Mouse (Mus musculus) G1E-ER4 (cell line): ENCODE results near the gene Esp38. TPM values are rescaled to one million over a fixed set of nuclear protein-coding genes. Genes with fewer than 3 reads are reported as not detected.

Experiments
- GATA1 ChIP-seq: IDR thresholded peaks from one replicate; pipeline ENCODE4 v1.8.0; 2012; ENCODE audit warnings: low read length, inconsistent platforms
- polyA plus RNA-seq: library from polyadenylated mRNA; stranded (reverse); fragments of >175 nt; gene quantifications from 2 replicates; pipeline ENCODE4 v1.2.3, GENCODE M21; 2012

Esp38 gene
- not detected in 2 replicates for polyA plus RNA-seq

DNA sequence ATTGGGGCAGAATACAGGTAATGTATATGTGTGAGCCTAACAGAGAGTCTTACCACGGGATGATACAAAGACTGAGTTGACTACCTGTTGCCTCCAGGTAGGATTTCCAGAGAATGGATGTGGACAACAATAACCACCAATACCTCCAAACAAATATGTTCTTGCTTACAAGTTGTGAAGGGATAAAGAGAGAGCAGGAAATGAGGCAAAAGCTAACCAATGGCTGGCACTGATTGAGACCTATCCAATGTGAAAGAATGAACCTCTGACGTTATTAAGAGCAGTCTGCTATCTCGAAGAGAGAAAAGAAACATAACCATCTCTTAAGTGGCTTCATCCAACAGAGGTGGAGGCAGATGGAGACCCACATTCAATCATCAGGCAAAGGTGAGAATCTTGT is at the start of gene Esp38:
Gene Esp38 (plus strand): TSS at position 301 of the 400 bp plus-strand sequence.
- no peak for TF ChIP-seq GATA1

Other genes starting within 250 kb of the Esp38 start
- not detected in 2 replicates for gene AC192777.2, start 144.9 kb downstream of the Esp38 start, polyA plus RNA-seq